Mouse (Mus musculus): ENCODE measurements around the gene Smim8. TPM values are rescaled to one million over a fixed set of nuclear protein-coding genes. Genes with fewer than 3 reads are reported as not detected.
"Not testable (repeated sequence)": the region's sequence is repeated elsewhere in the genome, so short reads cannot be mapped to it uniquely, and the experiment has no call there.

Smim8 gene
- 10 to 100 TPM; 26.7 to 30.1 TPM for total RNA-seq (2021)
- long read RNA-seq, experiment 1, transcript Smim8-201 (3 exons, 786 nt) = major isoform, 20 of 41 reads
- long read RNA-seq, experiment 1, partial matches to known transcripts = 17 of 41 reads
- long read RNA-seq, experiment 1, other reads (novel, unspliced or antisense) = 0 of 41 reads
- long read RNA-seq, experiment 2, transcript Smim8-201 (3 exons, 786 nt) = major isoform, 19 of 36 reads
- long read RNA-seq, experiment 2, partial matches to known transcripts = 14 of 36 reads
- long read RNA-seq, experiment 2, other reads (novel, unspliced or antisense) = 0 of 36 reads

DNA sequence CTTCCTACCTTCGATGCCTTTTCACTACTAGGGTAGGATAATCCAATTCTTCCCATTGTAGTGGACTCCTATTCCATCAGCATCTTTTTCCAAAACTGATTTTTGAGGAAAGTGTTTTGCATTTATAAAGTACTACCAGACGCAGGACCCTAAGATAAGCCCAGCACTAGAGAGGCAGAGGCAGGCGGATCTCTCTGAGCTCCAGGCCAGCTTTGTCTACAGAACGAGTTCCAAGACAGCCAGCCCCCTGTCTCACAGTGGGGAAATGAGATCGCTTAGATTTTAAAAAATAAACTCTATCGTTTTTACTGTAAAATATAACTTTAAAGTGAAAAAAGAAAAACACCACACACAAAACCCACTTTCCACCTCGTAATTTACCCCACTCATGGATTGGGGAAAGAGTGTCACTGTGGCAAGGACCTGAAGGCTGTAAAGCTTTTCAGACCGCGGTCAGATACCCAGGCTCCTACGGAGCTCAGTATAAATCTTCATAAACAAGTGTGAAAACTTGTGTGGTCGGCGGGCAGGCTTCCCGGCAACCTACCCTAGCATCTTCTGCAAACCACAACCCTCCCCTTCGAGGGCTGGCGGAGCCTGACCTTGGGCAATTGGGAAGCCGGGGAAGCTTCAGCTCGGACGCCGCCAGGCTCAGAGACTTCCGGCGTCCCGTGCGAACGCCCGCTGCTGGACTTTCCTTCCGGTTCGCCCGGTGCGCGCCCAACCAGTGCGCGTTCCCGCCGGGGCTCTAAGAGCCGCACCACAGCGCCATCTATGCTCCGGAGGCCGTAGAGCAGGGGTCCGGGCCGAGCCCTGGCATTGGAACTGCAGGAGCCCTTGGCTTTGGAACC lies at the start of gene Smim8:
TSS of gene Smim8 (minus strand) at position 747 of the 851 bp plus-strand sequence.
- DNase-seq = peak; percentile 97

DNA sequence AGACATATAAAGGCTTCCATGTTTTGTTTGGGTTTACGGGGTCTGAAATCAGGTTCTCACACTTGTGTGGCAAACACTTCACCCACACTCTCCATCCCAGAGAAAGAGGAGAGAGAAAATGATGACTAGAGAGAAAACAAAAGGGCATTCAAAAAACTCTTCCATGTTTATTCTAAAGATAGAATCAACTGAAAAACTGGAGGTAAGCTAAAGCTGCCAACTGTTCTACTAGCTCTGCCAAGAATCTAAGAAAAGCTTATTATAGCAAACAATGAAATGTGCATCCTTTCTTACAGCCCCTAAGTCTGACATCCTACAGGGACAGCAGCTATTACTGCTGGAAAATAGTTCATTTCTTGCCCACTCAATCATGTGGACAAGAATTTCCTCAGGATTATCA lies 45.7 kb upstream of the Smim8 start:
- DNase-seq = no peak

DNA sequence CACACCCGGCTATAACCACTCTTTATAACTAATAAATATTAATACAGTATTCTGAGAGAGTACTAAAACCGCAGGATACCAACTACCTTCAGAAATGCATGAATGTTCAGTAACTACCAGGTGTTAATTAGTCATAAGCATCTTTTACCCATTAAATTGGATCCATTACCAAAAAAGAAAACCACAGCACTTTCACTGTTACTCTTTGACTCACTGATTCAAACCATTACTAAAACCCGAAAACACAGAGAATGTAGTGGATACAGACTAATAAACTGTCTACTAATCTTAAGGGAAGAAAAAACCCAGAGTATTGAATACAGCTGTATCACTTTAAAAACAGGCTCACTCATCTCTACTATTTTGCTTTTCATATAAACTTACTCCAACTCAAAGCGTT lies 41.7 kb upstream of the Smim8 start:
- DNase-seq = no peak

DNA sequence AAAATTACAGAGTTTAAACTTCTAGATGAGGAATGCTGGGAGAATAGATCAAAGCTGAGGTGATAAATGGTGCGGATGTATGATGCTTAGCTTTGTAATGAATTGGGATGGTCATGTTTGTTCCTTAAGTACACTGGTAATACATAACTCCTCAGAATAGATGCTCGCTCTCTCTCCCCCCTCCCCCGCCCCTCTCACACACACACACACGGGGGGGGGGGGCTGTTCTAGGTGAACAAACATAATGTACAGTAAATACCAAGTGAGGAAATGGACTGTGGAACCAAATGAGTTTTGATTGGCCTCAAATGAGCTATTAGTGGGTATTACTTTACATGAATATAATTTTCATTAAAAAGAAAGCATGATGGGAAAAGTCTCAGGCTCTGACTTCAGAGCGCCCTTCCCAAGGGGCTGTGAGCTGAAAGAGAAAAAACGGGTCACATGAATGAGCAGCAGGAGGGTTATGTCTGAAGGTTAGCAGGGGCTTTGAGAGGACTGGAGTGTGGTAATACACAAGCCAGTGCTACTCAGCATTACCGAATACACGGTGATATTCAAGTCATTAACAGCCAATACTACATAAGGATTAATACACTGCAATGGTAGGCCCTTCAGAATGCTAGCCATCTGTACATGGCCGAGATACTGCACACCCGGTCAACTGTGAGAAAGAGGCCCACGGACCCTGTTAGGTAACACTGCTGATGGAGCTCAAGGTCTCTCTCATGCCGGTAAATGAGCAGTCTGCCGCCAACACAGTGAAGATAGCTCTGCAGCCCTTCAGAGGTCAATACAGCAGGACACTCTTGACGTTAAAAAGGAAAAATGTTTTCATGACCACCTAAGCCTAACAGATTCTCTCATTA lies 23.2 kb upstream of the Smim8 start:
- no peak for DNase-seq

DNA sequence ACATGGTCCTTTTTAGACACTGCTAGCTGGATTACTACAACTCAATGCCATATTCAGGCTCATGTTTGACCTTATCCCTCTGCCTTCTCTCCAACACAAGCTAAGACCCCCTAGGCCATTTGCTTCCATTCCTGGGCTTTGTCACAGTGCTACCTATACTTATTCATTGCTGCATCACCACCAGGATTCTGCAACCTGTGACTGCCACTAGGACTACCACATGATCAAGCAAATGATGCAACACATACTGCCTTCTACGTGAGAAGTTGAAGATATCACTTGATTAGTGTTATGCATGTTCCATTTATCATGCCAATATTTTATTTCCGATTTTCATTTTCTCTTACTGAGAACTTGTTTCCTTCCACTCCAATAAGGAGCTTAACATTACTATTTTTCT lies 19.8 kb upstream of the Smim8 start:
- no peak for DNase-seq

- no peak for DNase-seq
Measured at GRCm38 (mm10) chr4:34797294-34797983, 19.2 kb upstream of the Smim8 start.

- DNase-seq = no peak
Measured at GRCm38 (mm10) chr4:34796294-34796693, 18.1 kb upstream of the Smim8 start.

GRCm38 (mm10) chr4:34786476-34786875 lies 8.3 kb upstream of the Smim8 start:
- DNase-seq = no peak

DNA sequence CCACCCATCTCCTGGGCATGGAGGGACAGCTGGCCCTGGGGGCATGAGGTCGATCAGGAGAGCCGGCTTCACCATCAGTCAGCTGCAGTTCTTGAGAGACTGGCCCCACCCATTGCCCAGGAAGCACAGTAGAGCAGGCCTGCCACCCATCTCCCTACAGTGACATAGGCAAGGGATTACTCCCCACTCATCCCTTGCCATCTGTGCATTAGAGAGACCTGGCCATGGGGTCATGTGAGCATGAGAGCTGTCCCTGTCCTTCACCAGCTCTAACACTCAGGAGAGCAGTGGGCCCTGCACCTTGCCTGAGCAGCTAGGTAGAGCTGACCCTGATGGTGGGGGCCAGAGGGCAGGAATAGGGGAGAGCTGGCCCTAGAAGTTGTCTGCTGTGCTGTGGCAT lies 7.4 kb upstream of the Smim8 start:
- no peak for DNase-seq

GRCm38 (mm10) chr4:34784865-34785264 lies 6.6 kb upstream of the Smim8 start:
- DNase-seq = peak; percentile 15

GRCm38 (mm10) chr4:34782730-34783129 lies 4.5 kb upstream of the Smim8 start:
- no peak for DNase-seq

DNA sequence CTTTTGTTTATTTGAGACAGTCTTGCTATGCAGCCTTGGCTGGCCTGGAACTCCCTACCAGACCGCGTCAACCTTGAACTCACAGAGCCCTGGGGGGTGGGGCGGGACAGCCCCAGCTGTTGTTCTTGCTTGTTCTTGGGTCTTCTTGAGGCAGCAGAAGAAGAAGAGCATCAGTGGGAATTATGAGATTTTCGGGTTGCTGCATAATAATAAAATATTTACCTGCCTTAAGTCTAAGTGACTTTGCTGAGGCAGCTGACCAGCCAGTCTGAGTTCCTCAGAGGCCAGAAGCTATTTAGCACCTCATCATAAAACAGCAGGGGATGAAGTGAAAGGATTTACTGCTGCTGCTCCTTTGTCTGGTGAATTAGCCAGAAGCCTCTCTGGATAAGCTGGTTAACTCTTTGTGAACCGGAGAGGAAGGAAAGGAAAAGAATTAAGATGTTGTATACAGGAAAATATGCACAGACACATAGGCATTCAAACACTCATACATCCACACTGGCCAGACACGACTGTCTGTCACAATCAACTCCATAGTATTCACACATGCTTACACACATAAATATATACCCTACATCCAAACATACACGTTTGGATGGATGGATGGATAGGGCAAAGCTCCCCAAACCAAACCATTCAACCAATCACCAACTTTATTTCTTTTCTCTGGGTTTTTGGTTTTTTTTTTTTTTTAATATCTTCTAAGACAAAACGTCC lies 6.4 kb downstream of the Smim8 start:
- DNase-seq = no peak

- no peak for DNase-seq
Measured at GRCm38 (mm10) chr4:34756163-34756562, 22.1 kb downstream of the Smim8 start, which contains the start of gene Gm136. Gm136 (minus strand) TSS chr4:34756263.

GRCm38 (mm10) chr4:34749236-34749635 lies 29.0 kb downstream of the Smim8 start:
- peak; percentile 15 for DNase-seq

- DNase-seq = no peak
Measured at GRCm38 (mm10) chr4:34734461-34734860, 43.8 kb downstream of the Smim8 start.

- not testable (repeated sequence) for DNase-seq
Measured at GRCm38 (mm10) chr4:34733415-34733814, 44.8 kb downstream of the Smim8 start.

DNA sequence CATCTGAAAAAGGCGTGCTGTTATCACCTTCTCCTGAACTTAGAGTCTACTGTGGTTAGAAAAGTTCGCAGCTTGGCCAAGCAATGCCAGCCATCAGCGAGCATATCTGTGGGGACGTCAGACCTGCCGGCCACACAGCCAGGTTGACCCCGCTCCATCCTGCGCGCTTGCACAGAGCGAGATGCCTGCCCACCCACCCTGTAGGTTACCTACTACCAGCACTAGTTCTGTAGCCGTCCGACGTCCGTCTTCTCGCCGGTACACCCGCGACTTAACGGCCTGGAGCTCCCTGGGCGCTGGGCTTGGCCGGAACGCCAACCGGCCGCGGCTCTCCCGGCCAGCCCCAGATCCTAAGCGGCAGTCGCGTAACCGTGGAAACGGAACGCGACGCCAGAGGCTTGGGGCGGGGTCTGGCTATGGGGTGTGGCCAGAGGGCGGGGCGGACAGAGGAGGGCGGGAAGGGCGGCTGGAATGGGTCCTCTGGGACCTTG lies 48.3 kb downstream of the Smim8 start, which contains the start of gene Cfap206:
TSS of gene Cfap206 (minus strand) at position 356 of the 491 bp plus-strand sequence.
- peak; percentile 91 for DNase-seq

DNA sequence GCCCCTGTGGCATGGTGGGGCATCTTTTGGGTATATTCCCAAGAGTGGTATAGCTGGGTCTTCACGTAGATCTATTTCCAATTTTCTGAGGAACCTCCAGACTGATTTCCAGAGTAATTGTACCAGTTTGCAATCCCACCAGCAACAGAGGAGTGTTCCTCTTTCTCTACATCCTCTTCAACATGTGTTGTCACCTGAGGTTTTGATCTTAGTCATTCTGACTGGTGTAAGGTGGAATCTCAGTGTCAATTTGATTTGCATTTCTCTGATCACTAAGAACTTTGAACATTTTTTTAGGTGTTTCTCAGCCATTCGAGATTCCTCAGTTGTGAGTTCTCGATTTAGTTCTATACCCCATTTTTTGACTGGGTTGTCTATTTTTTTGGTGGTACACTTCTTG lies 52.5 kb downstream of the Smim8 start:
- not testable (repeated sequence) for DNase-seq

GRCm38 (mm10) chr4:34724306-34724705 lies 53.9 kb downstream of the Smim8 start:
- no peak for DNase-seq

- no peak for DNase-seq
Measured at GRCm38 (mm10) chr4:34723186-34723585, 55.0 kb downstream of the Smim8 start.
